Mouse (Mus musculus) retina, adult 2 months (tissue): ENCODE measurements around the gene Rhno1.

Source experiments
- DNase-seq: peaks from one replicate; pipeline ENCODE4 v3.0.0-alpha.2; 2012; ENCODE audit warnings: low read depth, low spot score

Rhno1 gene

GRCm38 (mm10) chr6:128363007-128363825 lies 505 bp upstream of the Rhno1 start:
- no peak for DNase-seq

GRCm38 (mm10) chr6:128361901-128362300 lies 810 bp downstream of the Rhno1 start:
- no peak for DNase-seq

- no peak for DNase-seq
These were observed 3.7 kb downstream of the Rhno1 start for GRCm38 (mm10) chr6:128358999-128359398.

- peak; percentile 70 for DNase-seq
These were observed 6.8 kb downstream of the Rhno1 start, which contains the start of gene Tulp3 for GRCm38 (mm10) chr6:128355726-128356416. Tulp3 (minus strand) TSS chr6:128355851.

GRCm38 (mm10) chr6:128355201-128355681 lies 7.5 kb downstream of the Rhno1 start:
- DNase-seq: no peak

GRCm38 (mm10) chr6:128354140-128354539 lies 8.6 kb downstream of the Rhno1 start:
- DNase-seq: no peak

GRCm38 (mm10) chr6:128349711-128350110 lies 13.0 kb downstream of the Rhno1 start:
- DNase-seq: no peak

- no peak for DNase-seq
These were observed 15.9 kb downstream of the Rhno1 start for GRCm38 (mm10) chr6:128346782-128347181.

- no peak for DNase-seq
These were observed 17.1 kb downstream of the Rhno1 start for GRCm38 (mm10) chr6:128345623-128346022.

GRCm38 (mm10) chr6:128341956-128342723 lies 20.6 kb downstream of the Rhno1 start:
- no peak for DNase-seq

GRCm38 (mm10) chr6:128338876-128339275 lies 23.8 kb downstream of the Rhno1 start:
- DNase-seq: no peak

GRCm38 (mm10) chr6:128337467-128337866 lies 25.2 kb downstream of the Rhno1 start:
- no peak for DNase-seq

GRCm38 (mm10) chr6:128334397-128335124 lies 28.1 kb downstream of the Rhno1 start:
- DNase-seq: no peak

- peak; percentile 54 for DNase-seq
These were observed 44.4 kb downstream of the Rhno1 start for GRCm38 (mm10) chr6:128318317-128318716.

GRCm38 (mm10) chr6:128315597-128315996 lies 47.1 kb downstream of the Rhno1 start:
- no peak for DNase-seq

GRCm38 (mm10) chr6:128314796-128315195 lies 47.9 kb downstream of the Rhno1 start:
- no peak for DNase-seq

GRCm38 (mm10) chr6:128308311-128308710 lies 54.4 kb downstream of the Rhno1 start:
- DNase-seq: peak; percentile 13
